Mouse (Mus musculus) gastrocnemius, adult 18-20 months (tissue): ENCODE data around the gene Polr3c. TPM values are rescaled to one million over a fixed set of nuclear protein-coding genes. Genes with fewer than 3 reads are reported as not detected.
"Not testable (repeated sequence)": the region's sequence is repeated elsewhere in the genome, so short reads cannot be mapped to it uniquely, and the experiment has no call there.

Source experiments
- DNase-seq: peaks from one replicate; pipeline ENCODE4 v3.0.0; 2021; ENCODE audit warnings: low spot score
- long read RNA-seq, 2 experiments: library from polyadenylated mRNA; stranded (forward); transcript quantifications; one replicate each; pipeline ENCODE4 v2.0.0; 2021
- total RNA-seq, 2 experiments: library from RNA; stranded (reverse); gene quantifications; 2 replicates each; pipeline ENCODE4 v1.2.3; 2021

Polr3c gene
- total RNA-seq, result 10 to 100 TPM; 21.0 to 22.4 TPM
- long read RNA-seq, experiment 1, transcript Polr3c-201 (15 exons, 2,390 nt), result major isoform, 42 of 45 reads
- long read RNA-seq, experiment 1, partial matches to known transcripts, result 1 of 45 reads
- long read RNA-seq, experiment 1, other reads (novel, unspliced or antisense), result 1 of 45 reads
- long read RNA-seq, experiment 2, transcript Polr3c-201 (15 exons, 2,390 nt), result major isoform, 27 of 33 reads
- long read RNA-seq, experiment 2, partial matches to known transcripts, result 2 of 33 reads
- long read RNA-seq, experiment 2, other reads (novel, unspliced or antisense), result 1 of 33 reads

- peak; percentile 97 for DNase-seq
Observed at GRCm38 (mm10) chr3:96727343-96727827, at the start of gene Polr3c, which contains the start of gene Rnf115. TSS of gene Polr3c (minus strand) at chr3:96727628. TSS of gene Rnf115 (plus strand) at chr3:96727664.

GRCm38 (mm10) chr3:96777120-96777519 lies 49.7 kb upstream of the Polr3c start:
- no peak for DNase-seq

GRCm38 (mm10) chr3:96772949-96773348 lies 45.5 kb upstream of the Polr3c start:
- no peak for DNase-seq

GRCm38 (mm10) chr3:96769971-96770370 lies 42.5 kb upstream of the Polr3c start:
- no peak for DNase-seq

GRCm38 (mm10) chr3:96764528-96764927 lies 37.1 kb upstream of the Polr3c start:
- DNase-seq, result no peak

- peak; percentile 55 for DNase-seq
Observed at GRCm38 (mm10) chr3:96759695-96760094, 32.3 kb upstream of the Polr3c start.

- DNase-seq, result peak; percentile 86
Observed at GRCm38 (mm10) chr3:96757691-96758090, 30.3 kb upstream of the Polr3c start.

GRCm38 (mm10) chr3:96755935-96756334 lies 28.5 kb upstream of the Polr3c start:
- no peak for DNase-seq

GRCm38 (mm10) chr3:96746829-96747228 lies 19.4 kb upstream of the Polr3c start:
- no peak for DNase-seq

- DNase-seq, result no peak
Observed at GRCm38 (mm10) chr3:96744348-96744747, 16.9 kb upstream of the Polr3c start.

GRCm38 (mm10) chr3:96740279-96740678 lies 12.9 kb upstream of the Polr3c start:
- not testable (repeated sequence) for DNase-seq

GRCm38 (mm10) chr3:96737995-96738394 lies 10.6 kb upstream of the Polr3c start:
- DNase-seq, result peak; percentile 56

- no peak for DNase-seq
Observed at GRCm38 (mm10) chr3:96737013-96737740, 9.7 kb upstream of the Polr3c start.

GRCm38 (mm10) chr3:96735200-96735599 lies 7.8 kb upstream of the Polr3c start:
- DNase-seq, result no peak

- no peak for DNase-seq
Observed at GRCm38 (mm10) chr3:96733984-96734383, 6.6 kb upstream of the Polr3c start.

GRCm38 (mm10) chr3:96730785-96731184 lies 3.4 kb upstream of the Polr3c start:
- no peak for DNase-seq

GRCm38 (mm10) chr3:96729403-96729784 lies 2.0 kb upstream of the Polr3c start:
- DNase-seq, result no peak

GRCm38 (mm10) chr3:96728634-96729402 lies 1.4 kb upstream of the Polr3c start:
- no peak for DNase-seq

- peak; percentile 16 for DNase-seq
Observed at GRCm38 (mm10) chr3:96727828-96728633, 603 bp upstream of the Polr3c start.

- peak; percentile 26 for DNase-seq
Observed at GRCm38 (mm10) chr3:96719173-96719572, 8.3 kb downstream of the Polr3c start.

- no peak for DNase-seq
Observed at GRCm38 (mm10) chr3:96715854-96716253, 11.6 kb downstream of the Polr3c start.
